Mouse (Mus musculus): ENCODE data around the gene Chsy1. TPM values are rescaled to one million over a fixed set of nuclear protein-coding genes. Genes with fewer than 3 reads are reported as not detected.

Chsy1 gene
- polyA plus RNA-seq, 2 experiments: 7.9 to 9.0 TPM

- Histone ChIP-seq H3K4me3 (ENCODE audit: insufficient read depth in 1 of 2, low read depth in 2 of 2, low read length in 2 of 2) (no peak overlapping the region), H3K27me3 (ENCODE audit: control insufficient read depth, insufficient read depth, low read length) (no peaks in the 10 kb centered on the region), H3K36me3 (replicated peaks; ENCODE audit: control insufficient read depth, insufficient read depth, low read depth) (no peaks in the 10 kb centered on the region), H3K9me3 (ENCODE audit: control insufficient read depth, low read length) (no peaks in the 10 kb centered on the region), H3K27ac (no peak overlapping the region), H3K4me2 (ENCODE audit: low read depth) (no peak overlapping the region), H3K9ac (replicated peaks) (no peak overlapping the region), H3K4me1 (replicated peaks; ENCODE audit: control insufficient read depth in 2 of 2, insufficient read depth in 2 of 2, low read length in 1 of 2) (peaks cover 42 to 50% of the 10 kb centered on the region in 2 experiments)
- TF ChIP-seq CTCF (IDR thresholded peaks at IDR 0.05; ENCODE audit: low read depth): no peak
- TF ChIP-seq EP300 (IDR thresholded peaks at IDR 0.05; ENCODE audit: low read depth): no peak
- ATAC-seq (ENCODE audit: insufficient read depth): no peak
- WGBS (ENCODE audit: insufficient replicate concordance): 86% methylated on average over 2 of the region's 2 CpGs
- no peak for DNase-seq (ENCODE audit: low read depth in 3 of 3, low spot score in 3 of 3)
Measured at GRCm38 (mm10) chr7:66201657-66202056, 92.3 kb downstream of the Chsy1 start.

GRCm38 (mm10) chr7:66209920-66210319 is 100.6 kb downstream of the Chsy1 start:
- no peak for ATAC-seq (ENCODE audit: insufficient read depth)
- TF ChIP-seq CTCF (IDR thresholded peaks at IDR 0.05; ENCODE audit: low read depth) (no peak), EP300 (IDR thresholded peaks at IDR 0.05; ENCODE audit: low read depth) (no peak)
- Histone ChIP-seq H3K27me3 (ENCODE audit: control insufficient read depth, insufficient read depth, low read length) (no peaks in the 10 kb centered on the region), H3K9me3 (ENCODE audit: control insufficient read depth, low read length) (no peaks in the 10 kb centered on the region; the same call in 1 of the 2 replicates), H3K4me3 (ENCODE audit: insufficient read depth in 1 of 2, low read depth in 2 of 2, low read length in 2 of 2) (no peak overlapping the region), H3K4me2 (ENCODE audit: low read depth) (no peak overlapping the region), H3K36me3 (replicated peaks; ENCODE audit: control insufficient read depth, insufficient read depth, low read depth) (no peaks in the 10 kb centered on the region), H3K9ac (replicated peaks) (no peak overlapping the region), H3K4me1 (replicated peaks; ENCODE audit: control insufficient read depth in 2 of 2, insufficient read depth in 2 of 2, low read length in 1 of 2) (0 out of 4 replicates have a peak, but pooled peaks cover 0 to 2% of the 10 kb centered on the region in 2 experiments), H3K27ac (no peak overlapping the region)
- WGBS (ENCODE audit: insufficient replicate concordance): 19% methylated on average over 2 of the region's 2 CpGs
- no peak for DNase-seq (ENCODE audit: low read depth in 3 of 3, low spot score in 3 of 3)

- 76% methylated on average over 1 of the region's 1 CpGs for WGBS (ENCODE audit: insufficient replicate concordance)
- Histone ChIP-seq H3K4me2 (ENCODE audit: low read depth) (no peak overlapping the region), H3K27ac (no peak overlapping the region), H3K4me3 (ENCODE audit: insufficient read depth in 1 of 2, low read depth in 2 of 2, low read length in 2 of 2) (no peak overlapping the region), H3K4me1 (replicated peaks; ENCODE audit: control insufficient read depth in 2 of 2, insufficient read depth in 2 of 2, low read length in 1 of 2) (peaks cover 0 to 9% of the 10 kb centered on the region in 2 experiments; a peak in 1 of 4 replicates), H3K36me3 (replicated peaks; ENCODE audit: control insufficient read depth, insufficient read depth, low read depth) (no peaks in the 10 kb centered on the region), H3K27me3 (ENCODE audit: control insufficient read depth, insufficient read depth, low read length) (no peaks in the 10 kb centered on the region), H3K9ac (replicated peaks) (no peak overlapping the region), H3K9me3 (ENCODE audit: control insufficient read depth, low read length) (no peaks in the 10 kb centered on the region; the same call in 1 of the 2 replicates)
- no peak for ATAC-seq (ENCODE audit: insufficient read depth)
- no peak for DNase-seq (ENCODE audit: low read depth in 3 of 3, low spot score in 3 of 3)
- TF ChIP-seq CTCF (IDR thresholded peaks at IDR 0.05; ENCODE audit: low read depth): no peak
- TF ChIP-seq EP300 (IDR thresholded peaks at IDR 0.05; ENCODE audit: low read depth): no peak
Measured at GRCm38 (mm10) chr7:66212887-66213286, 103.6 kb downstream of the Chsy1 start.

- no peaks in the 10 kb centered on the region for H3K36me3 ChIP-seq (replicated peaks; ENCODE audit: control insufficient read depth, insufficient read depth, low read depth)
- no peak for TF ChIP-seq CTCF (IDR thresholded peaks at IDR 0.05; ENCODE audit: low read depth)
- TF ChIP-seq EP300 (IDR thresholded peaks at IDR 0.05; ENCODE audit: low read depth): no peak
- WGBS (ENCODE audit: insufficient replicate concordance): 56% methylated on average over 6 of the region's 6 CpGs
- no peak overlapping the region for H3K4me2 ChIP-seq (ENCODE audit: low read depth)
- no peaks in the 10 kb centered on the region for H3K27me3 ChIP-seq (ENCODE audit: control insufficient read depth, insufficient read depth, low read length)
- H3K9me3 ChIP-seq (ENCODE audit: control insufficient read depth, low read length): no peaks in the 10 kb centered on the region
- no peak overlapping the region for H3K4me3 ChIP-seq (ENCODE audit: insufficient read depth in 1 of 2, low read depth in 2 of 2, low read length in 2 of 2)
- peaks cover 0 to 13% of the 10 kb centered on the region in 2 experiments; a peak in 1 of 4 replicates for H3K4me1 ChIP-seq (replicated peaks; ENCODE audit: control insufficient read depth in 2 of 2, insufficient read depth in 2 of 2, low read length in 1 of 2)
- DNase-seq (ENCODE audit: low read depth in 3 of 3, low spot score in 3 of 3) (no peak), ATAC-seq (ENCODE audit: insufficient read depth) (no peak)
- H3K9ac ChIP-seq (replicated peaks): no peak overlapping the region
- H3K27ac ChIP-seq: no peak overlapping the region
Measured at GRCm38 (mm10) chr7:66214477-66214876, 105.2 kb downstream of the Chsy1 start.

- ATAC-seq (ENCODE audit: insufficient read depth) (no peak), DNase-seq (ENCODE audit: low read depth in 3 of 3, low spot score in 3 of 3) (no peak)
- no peak overlapping the region for H3K4me3 ChIP-seq (ENCODE audit: insufficient read depth in 1 of 2, low read depth in 2 of 2, low read length in 2 of 2)
- no peak for TF ChIP-seq EP300 (IDR thresholded peaks at IDR 0.05; ENCODE audit: low read depth)
- no peak for TF ChIP-seq CTCF (IDR thresholded peaks at IDR 0.05; ENCODE audit: low read depth)
- no peak overlapping the region for H3K27ac ChIP-seq
- no peaks in the 10 kb centered on the region for H3K9me3 ChIP-seq (ENCODE audit: control insufficient read depth, low read length)
- no peaks in the 10 kb centered on the region for H3K36me3 ChIP-seq (replicated peaks; ENCODE audit: control insufficient read depth, insufficient read depth, low read depth)
- no peak overlapping the region for H3K4me2 ChIP-seq (ENCODE audit: low read depth)
- H3K4me1 ChIP-seq (replicated peaks; ENCODE audit: control insufficient read depth in 2 of 2, insufficient read depth in 2 of 2, low read length in 1 of 2): peaks cover 2 to 13% of the 10 kb centered on the region in 2 experiments; a peak in 2 of 4 replicates
- no peak overlapping the region for H3K9ac ChIP-seq (replicated peaks)
- no peaks in the 10 kb centered on the region for H3K27me3 ChIP-seq (ENCODE audit: control insufficient read depth, insufficient read depth, low read length)
- WGBS (ENCODE audit: insufficient replicate concordance): 68% methylated on average over 1 of the region's 1 CpGs
Measured at GRCm38 (mm10) chr7:66215911-66216310, 106.6 kb downstream of the Chsy1 start.

Measured in liver, embryonic 14.5 days (tissue).